Mouse (Mus musculus) forebrain, embryonic 12.5 days (tissue): ENCODE data around the gene Arhgap9. TPM values are rescaled to one million over a fixed set of nuclear protein-coding genes. Genes with fewer than 3 reads are reported as not detected.
"Not testable (repeated sequence)": the region's sequence is repeated elsewhere in the genome, so short reads cannot be mapped to it uniquely, and the experiment has no call there.

ENCODE experiments used
- ATAC-seq: fragments of 200-750 bp; cut with Nextera tagmentation; 2 replicates; pipeline ENCODE4 v1.8.0; 2017; ENCODE audit warnings: moderate TSS enrichment; ENCODE audit not compliant: low FRiP score
- H3K27ac ChIP-seq: fragments of 300-500 bp; sonication (generic); 2 replicates; pipeline ENCODE4 v1.5.1; 2016; ENCODE audit warnings: mild to moderate bottlenecking
- H3K27me3 ChIP-seq: fragments of 300-500 bp; sonication (generic); 2 replicates; pipeline ENCODE4 v1.6.1; 2016; ENCODE audit warnings: mild to moderate bottlenecking
- H3K36me3 ChIP-seq: fragments of 300-500 bp; sonication (generic); replicated peaks from 2 replicates; pipeline ENCODE4 v1.6.1; 2016; ENCODE audit warnings: mild to moderate bottlenecking
- H3K4me1 ChIP-seq: fragments of 300-500 bp; sonication (generic); 2 replicates; pipeline ENCODE4 v1.6.1; 2016
- H3K4me2 ChIP-seq: fragments of 300-500 bp; sonication (generic); 2 replicates; pipeline ENCODE4 v1.6.1; 2016; ENCODE audit warnings: mild to moderate bottlenecking, moderate library complexity
- H3K4me3 ChIP-seq: fragments of 300-500 bp; sonication (generic); replicated peaks from 2 replicates; pipeline ENCODE4 v1.5.1; 2016; ENCODE audit warnings: mild to moderate bottlenecking
- H3K9ac ChIP-seq: fragments of 300-500 bp; sonication (generic); 2 replicates; pipeline ENCODE4 v1.6.1; 2016; ENCODE audit warnings: mild to moderate bottlenecking
- H3K9me3 ChIP-seq: fragments of 300-500 bp; sonication (generic); 2 replicates; pipeline ENCODE4 v1.6.1; 2016
- WGBS: fragments of 180-500 bp; shearing (Covaris S2); methylation state at CpG from one replicate; pipeline ENCODE4 v1.1.7; 2016; 5-methylcytosine and 5-hydroxymethylcytosine counted together
- polyA plus RNA-seq: library from polyadenylated mRNA; unstranded; fragments of >200 nt; fragmentation: Nextera tagmentation; extraction: Ambion mirVana; gene quantifications from 2 replicates; pipeline ENCODE4 v1.2.1, GENCODE M21; 2016

The Arhgap9 gene
- polyA plus RNA-seq, 1 experiment from 2014 or later, result 1.3 TPM

DNA sequence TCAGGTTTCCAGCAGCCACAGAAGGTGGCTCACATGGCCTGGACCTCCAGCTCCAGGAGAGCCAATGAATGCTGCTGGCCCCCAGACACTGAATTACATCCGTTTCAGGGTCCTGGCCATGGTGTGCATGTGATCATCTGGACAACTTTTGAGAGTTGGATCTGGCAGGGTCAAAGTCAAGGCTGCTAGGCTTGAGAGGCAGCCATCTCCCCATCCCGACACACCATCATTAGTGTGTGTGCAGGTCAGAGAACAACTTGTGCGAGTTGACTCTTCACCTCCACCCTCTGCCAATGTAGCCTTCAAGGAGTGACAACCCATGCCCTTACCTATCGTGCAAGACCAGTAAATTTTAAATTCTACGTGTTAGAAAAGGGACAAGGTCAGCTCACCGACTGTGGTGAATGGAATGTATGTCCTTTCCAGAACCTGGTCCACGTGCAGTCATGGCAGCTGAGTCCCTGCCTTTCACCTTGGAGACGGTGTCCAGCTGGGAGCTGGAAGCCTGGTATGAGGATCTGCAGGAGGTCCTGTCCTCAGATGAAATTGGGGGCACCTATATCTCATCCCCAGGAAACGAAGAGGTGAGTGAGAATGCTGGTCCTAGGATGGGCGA, 26.8 kb upstream of the Arhgap9 start:
- Histone ChIP-seq H3K9me3 (no peaks in the 10 kb centered on the region), H3K27ac (no peak overlapping the region), H3K36me3 (peaks cover 69% of the 10 kb centered on the region), H3K4me2 (no peak overlapping the region), H3K9ac (no peak overlapping the region), H3K4me3 (no peak overlapping the region), H3K4me1 (peaks cover 21% of the 10 kb centered on the region), H3K27me3 (no peaks in the 10 kb centered on the region)
- WGBS, result 90% methylated on average over 10 of the region's 10 CpGs
- ATAC-seq, result no peak

DNA sequence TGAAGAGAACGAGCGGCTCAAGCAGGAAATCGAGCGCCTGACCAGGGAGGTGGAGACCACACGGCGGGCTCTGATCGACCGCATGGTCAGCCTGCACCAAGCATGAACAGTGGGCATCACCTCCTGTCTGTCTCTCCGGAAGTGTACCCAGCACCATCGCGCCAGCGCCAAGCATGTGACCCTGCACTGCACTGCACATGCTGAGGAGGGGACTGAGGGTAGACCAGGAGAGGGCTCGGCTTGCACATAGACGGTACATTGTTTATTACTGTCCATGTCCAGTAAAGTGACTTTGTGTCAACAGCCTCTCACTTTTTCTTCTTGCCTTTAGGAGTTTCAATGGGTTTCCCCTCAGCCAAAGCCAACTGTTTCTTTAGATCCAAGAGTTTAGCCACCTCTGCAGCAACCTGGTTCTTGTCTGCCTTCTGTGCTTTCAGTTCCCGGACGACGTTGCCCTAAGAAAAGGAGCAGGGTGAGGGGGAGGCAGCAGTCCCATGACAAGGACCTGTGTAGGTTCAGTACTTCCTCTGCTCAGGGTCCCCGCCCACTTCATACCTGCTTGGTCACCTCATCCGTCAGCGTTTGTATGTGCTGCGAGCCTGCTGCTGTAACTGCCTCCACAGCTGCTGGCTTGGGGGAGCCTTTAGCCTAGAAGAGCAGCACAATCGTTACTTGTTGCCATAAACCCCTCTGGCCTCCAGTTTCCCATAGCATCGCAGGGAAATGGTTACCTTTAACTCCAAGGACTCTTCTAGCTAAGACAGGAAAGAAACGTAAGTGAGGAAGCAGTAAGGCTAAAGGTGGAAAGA, 25.6 kb upstream of the Arhgap9 start:
- Histone ChIP-seq H3K27me3 (no peaks in the 10 kb centered on the region), H3K9ac (no peak overlapping the region), H3K9me3 (no peaks in the 10 kb centered on the region), H3K27ac (no peak overlapping the region), H3K4me3 (no peak overlapping the region), H3K4me1 (peaks cover 17% of the 10 kb centered on the region), H3K36me3 (peaks cover 81% of the 10 kb centered on the region), H3K4me2 (no peak overlapping the region)
- no peak for ATAC-seq
- WGBS, result 92% methylated on average over 24 of the region's 24 CpGs

DNA sequence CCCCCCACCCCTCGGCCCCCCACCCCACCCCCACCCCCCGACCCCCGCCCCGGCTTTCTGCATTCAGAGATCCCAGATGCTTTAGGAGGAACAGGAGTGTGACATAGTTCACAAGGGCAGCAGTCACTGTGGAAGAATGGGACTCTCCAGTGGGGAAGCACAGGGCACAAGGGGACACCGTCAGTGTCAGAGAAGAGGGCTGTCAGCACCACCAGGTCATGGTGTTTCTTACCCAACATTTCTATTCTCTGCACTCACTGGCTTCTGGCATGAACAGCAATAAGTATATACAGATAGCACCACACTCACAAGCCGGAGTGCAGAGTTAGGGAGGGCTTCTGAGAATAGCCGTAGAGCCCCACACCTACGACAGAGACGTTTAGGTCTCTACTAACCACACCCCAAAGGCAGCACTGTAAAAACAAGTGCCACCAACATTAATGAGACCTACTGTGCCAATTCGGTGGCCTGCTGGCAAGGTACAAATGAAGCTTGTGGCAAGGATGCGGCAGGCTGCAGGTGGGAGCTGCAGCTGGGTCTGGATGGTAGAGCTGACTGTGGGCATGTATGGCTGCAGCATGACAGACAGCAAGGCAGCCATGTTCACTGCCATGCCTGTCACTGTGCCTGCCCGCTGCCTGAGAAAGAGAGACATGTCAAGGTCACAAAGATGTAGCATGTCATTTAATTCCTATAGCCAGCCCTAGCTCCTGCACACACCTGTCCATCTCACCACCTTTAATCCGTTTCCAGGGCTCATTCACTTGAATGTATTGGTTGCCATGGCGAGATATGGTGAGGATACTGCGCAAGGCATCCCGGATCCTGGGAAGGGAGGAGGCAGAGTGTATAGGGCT, 24.5 kb upstream of the Arhgap9 start:
- Histone ChIP-seq H3K27ac (no peak overlapping the region), H3K4me3 (no peak overlapping the region), H3K9ac (no peak overlapping the region), H3K4me1 (peaks cover 6% of the 10 kb centered on the region), H3K4me2 (no peak overlapping the region), H3K9me3 (no peaks in the 10 kb centered on the region), H3K27me3 (no peaks in the 10 kb centered on the region), H3K36me3 (peaks cover 91% of the 10 kb centered on the region)
- 93% methylated on average over 16 of the region's 16 CpGs for WGBS
- no peak for ATAC-seq

DNA sequence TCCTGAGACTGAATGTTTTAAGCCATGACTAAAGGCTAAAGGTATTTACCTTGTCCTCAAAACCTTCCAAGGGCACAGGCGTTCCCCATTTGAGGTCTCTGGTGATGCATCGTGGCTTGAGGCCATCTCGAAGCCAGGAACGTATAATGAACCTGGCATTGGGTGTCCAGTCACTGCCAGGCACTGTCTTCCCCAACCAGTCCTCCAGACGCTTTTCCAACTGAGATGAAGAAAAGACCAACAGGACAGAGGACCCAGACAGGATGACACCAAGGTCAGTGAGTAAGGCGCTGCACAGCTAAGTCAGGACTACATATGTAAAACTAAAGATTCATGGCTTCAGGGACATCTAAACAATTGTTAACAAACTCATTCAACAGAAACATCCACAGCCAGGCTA, 21.4 kb upstream of the Arhgap9 start:
- H3K4me2 ChIP-seq, result no peak overlapping the region
- no peak overlapping the region for H3K4me3 ChIP-seq
- WGBS, result 95% methylated on average over 6 of the region's 6 CpGs
- no peaks in the 10 kb centered on the region for H3K9me3 ChIP-seq
- no peaks in the 10 kb centered on the region for H3K4me1 ChIP-seq
- no peak for ATAC-seq
- H3K27me3 ChIP-seq, result no peaks in the 10 kb centered on the region
- no peak overlapping the region for H3K9ac ChIP-seq
- H3K36me3 ChIP-seq, result peaks cover 99% of the 10 kb centered on the region
- no peak overlapping the region for H3K27ac ChIP-seq

DNA sequence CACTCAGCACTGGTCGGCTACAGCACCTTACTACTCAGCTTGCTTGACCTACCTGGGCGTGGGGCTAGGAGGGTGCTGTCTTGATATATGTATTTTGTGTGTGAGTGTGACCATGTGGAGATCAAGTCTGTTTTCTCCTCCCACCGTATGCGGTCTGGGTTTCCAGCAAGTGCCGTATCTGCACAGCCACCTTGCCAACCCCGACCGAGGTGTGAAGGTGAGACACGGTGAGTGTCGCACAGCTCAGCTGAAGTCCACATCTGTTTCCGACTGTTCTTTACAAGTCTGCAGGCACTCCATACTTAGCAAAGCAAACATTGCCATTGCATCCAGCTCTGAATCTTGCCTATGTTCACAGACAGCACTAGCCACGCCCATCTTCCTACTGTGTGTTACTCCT, 18.6 kb upstream of the Arhgap9 start:
- no peak overlapping the region for H3K27ac ChIP-seq
- H3K36me3 ChIP-seq, result peaks cover 99% of the 10 kb centered on the region
- H3K9ac ChIP-seq, result no peak overlapping the region
- ATAC-seq, result no peak
- H3K4me3 ChIP-seq, result no peak overlapping the region
- no peaks in the 10 kb centered on the region for H3K27me3 ChIP-seq
- H3K9me3 ChIP-seq, result no peaks in the 10 kb centered on the region
- 96% methylated on average over 11 of the region's 11 CpGs for WGBS
- no peak overlapping the region for H3K4me2 ChIP-seq
- H3K4me1 ChIP-seq, result no peaks in the 10 kb centered on the region

DNA sequence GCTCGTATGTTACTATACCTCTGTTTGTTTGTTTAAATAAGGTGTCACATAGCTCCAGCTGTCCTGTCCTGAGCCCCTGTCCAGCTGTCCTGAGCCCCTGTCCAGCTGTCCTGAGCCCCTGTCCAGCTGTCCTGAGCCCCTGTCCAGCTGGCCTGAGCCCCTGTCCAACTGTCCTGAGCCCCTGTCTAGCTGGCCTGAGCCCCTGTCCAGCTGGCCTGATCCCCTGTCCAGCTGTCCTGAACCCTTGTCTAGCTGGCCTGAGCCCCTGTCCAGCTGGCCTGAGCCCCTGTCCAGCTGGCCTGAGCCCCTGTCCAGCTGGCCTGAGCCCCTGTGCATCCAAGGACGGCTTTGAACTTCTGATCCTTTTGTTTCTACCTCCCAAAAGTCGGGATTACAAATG, 12.6 kb upstream of the Arhgap9 start:
- H3K36me3 ChIP-seq, result peaks cover 55% of the 10 kb centered on the region
- not testable (repeated sequence) for H3K4me3 ChIP-seq, H3K9me3 ChIP-seq, H3K9ac ChIP-seq, H3K27ac ChIP-seq, ATAC-seq, H3K4me2 ChIP-seq, H3K27me3 ChIP-seq
- 79% methylated on average over 3 of the region's 3 CpGs for WGBS
- peaks cover 12% of the 10 kb centered on the region for H3K4me1 ChIP-seq

DNA sequence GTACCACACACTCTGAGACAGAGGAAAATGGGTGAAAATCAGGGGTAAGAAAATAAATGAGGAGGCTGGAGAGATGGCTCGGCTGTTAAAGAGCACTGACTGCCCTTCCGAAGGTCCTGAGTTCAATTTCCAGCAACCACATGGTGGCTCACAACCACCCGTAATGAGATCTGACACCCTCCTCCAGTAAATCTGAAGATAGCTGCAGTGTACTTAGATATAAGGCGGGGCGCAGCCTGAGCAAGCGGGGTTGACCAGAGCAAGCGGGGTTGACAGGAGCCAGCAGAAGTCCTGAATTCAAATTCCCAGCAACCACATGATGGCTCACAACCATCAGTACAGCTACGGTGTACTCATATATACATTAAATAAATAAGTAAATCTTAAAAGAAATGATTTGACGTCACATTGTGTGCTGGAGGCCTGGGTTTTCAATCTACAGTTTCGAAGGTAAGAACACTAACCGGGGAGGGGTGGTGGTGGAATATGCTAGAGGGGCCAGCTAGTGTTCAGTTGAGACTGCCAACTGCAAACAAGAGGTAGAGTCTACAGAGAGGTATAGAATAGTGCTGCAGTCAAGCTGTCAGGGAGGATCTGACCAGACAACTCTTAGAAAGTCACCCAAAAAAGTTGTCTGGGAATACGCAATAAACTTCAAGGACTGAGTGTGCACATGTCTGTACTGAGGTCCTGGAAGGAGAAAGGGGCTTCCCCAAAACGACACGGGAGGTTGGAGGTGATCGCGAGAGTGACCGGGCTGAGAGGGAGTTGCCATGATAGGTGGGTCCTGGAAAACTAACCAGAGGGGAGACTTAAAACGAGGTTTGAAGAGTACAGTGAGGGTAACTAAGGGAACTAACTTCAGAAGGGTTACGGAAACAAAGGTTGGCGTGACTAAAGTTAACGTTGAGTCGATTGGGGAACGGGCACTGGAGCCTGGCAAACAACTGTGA, 11.0 kb upstream of the Arhgap9 start:
- peak; percentile 52 for ATAC-seq
- Histone ChIP-seq H3K9ac (peak overlapping the region; percentile 86), H3K4me1 (peaks cover 12% of the 10 kb centered on the region), H3K27me3 (no peaks in the 10 kb centered on the region), H3K4me2 (peak overlapping the region; percentile 71), H3K36me3 (peaks cover 39% of the 10 kb centered on the region), H3K4me3 (peak overlapping the region; percentile 79), H3K9me3 (no peaks in the 10 kb centered on the region), H3K27ac (peak overlapping the region; percentile 57; the same call in 1 of the 2 replicates)
- 39% methylated on average over 23 of the region's 23 CpGs for WGBS

DNA sequence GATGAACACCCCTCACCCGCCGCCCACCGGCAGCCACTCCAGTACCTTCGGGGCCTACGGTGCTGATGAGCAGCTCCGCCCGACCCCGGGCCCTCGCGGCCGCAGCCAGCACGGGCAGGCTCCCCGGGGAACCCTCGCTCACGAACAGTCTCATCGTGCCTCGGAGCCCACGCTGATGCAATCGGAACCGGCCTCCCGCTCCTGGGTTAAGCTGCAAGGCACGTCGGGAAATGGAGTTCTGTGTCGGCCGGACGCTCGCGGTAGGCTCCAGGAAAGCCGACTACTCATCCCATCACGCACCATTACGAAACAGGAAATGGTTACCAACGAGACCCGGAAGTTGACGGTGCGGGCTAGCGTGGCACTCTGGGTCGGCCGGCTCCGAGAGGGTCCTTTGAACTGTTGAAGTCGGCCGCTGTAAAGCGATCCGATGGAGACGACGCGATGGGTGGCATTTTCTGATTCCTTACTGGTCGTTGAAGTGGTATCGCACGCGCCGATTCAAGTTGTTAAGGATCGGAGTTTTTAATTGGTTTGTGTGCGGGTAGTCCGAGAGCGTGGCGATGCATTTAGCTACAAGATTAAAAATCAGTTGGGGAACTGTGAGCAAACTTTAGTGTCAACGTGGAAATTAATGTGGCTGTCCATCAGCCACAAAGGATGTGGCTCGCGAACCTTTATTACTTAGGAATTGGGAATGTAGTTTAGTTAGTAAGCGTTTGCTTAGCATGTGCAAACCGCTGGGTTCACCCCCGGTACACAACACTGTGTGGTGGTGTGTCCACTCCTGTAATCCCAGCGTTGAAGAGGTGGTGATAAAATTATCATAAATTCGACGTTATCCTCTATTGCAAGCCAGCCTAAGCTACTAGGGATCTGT, 10.0 kb upstream of the Arhgap9 start, which contains the start of gene Mars:
Gene Mars, minus strand, starts transcription at position 311 of the 880 bp plus-strand sequence.
- WGBS, result under 1% methylated on average over 65 of the region's 65 CpGs
- Histone ChIP-seq H3K36me3 (peaks cover 30% of the 10 kb centered on the region), H3K9me3 (no peaks in the 10 kb centered on the region), H3K27me3 (no peaks in the 10 kb centered on the region), H3K4me2 (peak within 1 kb of the TSS; percentile 71), H3K27ac (peak within 1 kb of the TSS; percentile 75), H3K9ac (peak within 1 kb of the TSS; percentile 86), H3K4me3 (peak within 1 kb of the TSS; percentile 79), H3K4me1 (peaks cover 12% of the 10 kb centered on the region)
- peak; percentile 96 for ATAC-seq

DNA sequence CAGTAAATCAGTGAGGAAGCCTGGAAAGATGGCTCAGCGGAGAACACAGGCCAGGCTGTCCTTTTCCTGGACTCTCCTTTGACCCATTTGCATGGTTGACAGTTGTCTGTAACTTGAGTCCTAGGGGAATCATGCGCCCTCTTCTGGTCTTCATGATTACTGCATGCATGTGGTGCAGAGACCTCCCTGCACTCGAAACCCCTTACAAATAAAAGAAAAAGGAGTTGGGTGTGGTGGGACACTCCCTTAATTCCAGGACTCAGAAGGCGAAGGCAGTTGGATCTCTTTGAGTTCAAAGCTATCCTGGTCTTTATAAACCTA, 9.4 kb upstream of the Arhgap9 start:
- peak overlapping the region; percentile 75 for H3K27ac ChIP-seq
- H3K4me3 ChIP-seq, result peak overlapping the region; percentile 79
- peak overlapping the region; percentile 71 for H3K4me2 ChIP-seq
- under 1% methylated on average over 4 of the region's 4 CpGs for WGBS
- no peaks in the 10 kb centered on the region for H3K9me3 ChIP-seq
- H3K27me3 ChIP-seq, result no peaks in the 10 kb centered on the region
- peaks cover 12% of the 10 kb centered on the region for H3K4me1 ChIP-seq
- ATAC-seq, result peak; percentile 64
- peak overlapping the region; percentile 86; the same call in 1 of the 2 replicates for H3K9ac ChIP-seq
- peaks cover 24% of the 10 kb centered on the region for H3K36me3 ChIP-seq

DNA sequence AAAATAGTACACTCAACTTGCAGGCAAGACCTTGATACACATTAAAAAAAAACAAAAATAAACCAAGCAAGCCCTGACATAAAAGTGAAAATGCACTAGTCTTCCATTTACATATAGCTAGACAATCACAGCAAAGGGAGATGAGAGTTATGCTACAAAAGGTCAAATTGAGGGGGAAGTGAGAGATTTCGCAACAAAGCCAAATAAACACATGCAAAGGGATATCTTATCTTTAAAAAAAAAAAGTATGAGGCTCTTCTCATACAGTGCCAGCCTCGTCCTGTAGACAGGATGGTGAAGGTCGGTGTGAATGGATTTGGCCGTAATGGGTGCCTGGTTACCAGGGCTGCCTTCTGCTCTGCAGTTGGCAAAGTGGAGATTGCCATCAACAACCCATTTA, 8.9 kb upstream of the Arhgap9 start:
- H3K9ac ChIP-seq, result no peak overlapping the region
- WGBS, result 80% methylated on average over 4 of the region's 4 CpGs
- no peaks in the 10 kb centered on the region for H3K27me3 ChIP-seq
- H3K27ac ChIP-seq, result no peak overlapping the region
- no peak for ATAC-seq
- no peak overlapping the region for H3K4me2 ChIP-seq
- H3K4me3 ChIP-seq, result no peak overlapping the region
- H3K4me1 ChIP-seq, result peaks cover 12% of the 10 kb centered on the region
- H3K9me3 ChIP-seq, result no peaks in the 10 kb centered on the region
- peaks cover 18% of the 10 kb centered on the region for H3K36me3 ChIP-seq

DNA sequence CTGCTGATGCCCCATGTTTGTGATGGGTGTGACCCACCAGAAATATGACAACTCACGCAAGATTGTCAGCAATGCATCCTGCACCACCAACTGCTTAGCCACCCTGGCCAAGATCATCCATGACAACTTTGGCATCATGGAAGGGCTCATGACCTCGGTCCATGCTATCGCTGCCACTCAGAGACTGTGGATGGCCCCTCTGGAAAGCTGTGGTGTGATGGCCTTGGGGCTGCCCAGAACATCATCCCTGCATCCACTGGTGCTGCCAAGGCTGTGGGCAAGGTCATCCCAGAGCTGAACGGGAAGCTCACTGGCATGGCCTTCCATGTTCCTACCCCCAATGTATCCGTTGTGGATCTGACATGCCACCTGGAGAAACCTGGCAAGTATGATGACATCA, 8.2 kb upstream of the Arhgap9 start:
- WGBS, result 91% methylated on average over 5 of the region's 5 CpGs
- not testable (repeated sequence) for ATAC-seq, H3K27me3 ChIP-seq, H3K4me2 ChIP-seq, H3K9ac ChIP-seq, H3K9me3 ChIP-seq, H3K4me3 ChIP-seq, H3K27ac ChIP-seq
- Histone ChIP-seq H3K4me1 (peaks cover 12% of the 10 kb centered on the region), H3K36me3 (peaks cover 12% of the 10 kb centered on the region)
